ENCODE assay signal across 10 mouse cellular contexts in genomic region chr4:138343341-138343837, GRCm38 (mm10). TPM values are rescaled to one million over a fixed set of nuclear protein-coding genes. Genes with fewer than 3 reads are reported as not detected.
DNase-seq lines count a peak whose midpoint lies in the region; ATAC-seq and TF ChIP-seq lines count a peak whose summit lies in the region.
"Had no signal": no experiment of that assay in that cellular context is flagged by ENCODE, and none has a peak within 500 bp of the region (broad histone marks: within the 10 kb centered on the region; RNA-seq: fewer than 3 reads in every experiment).

No protein-coding gene starts in this region.

- H3K27ac ChIP-seq in hindbrain, postnatal 0 days, result peak overlapping the region; percentile 16; the same call in 1 of the 2 replicates
- H3K27ac ChIP-seq in hindbrain, embryonic 10.5 days, result no peak overlapping the region
- H3K27ac ChIP-seq: midbrain, embryonic 13.5 days had no signal

- DNase-seq in hindbrain, postnatal 0 days (ENCODE audit: low spot score), result peak; percentile 39
- DNase-seq in hindbrain, embryonic 10.5 days (ENCODE audit: low spot score), result no peak
- DNase-seq in cerebellum, adult 18-20 months, result peak; percentile 64 to 66
- DNase-seq in kidney, adult 8-10 months, result peak; percentile 49 to 61
- DNase-seq in retina, embryonic 14.5 days (ENCODE audit: low spot score), result peak; percentile 49
- no peak for DNase-seq in lung, adult 18-20 months
- DNase-seq in layer of hippocampus, adult 9-10 months (ENCODE audit: low spot score), result no peak
- no peak for DNase-seq in right cerebral cortex, postnatal 14 days
- DNase-seq: forebrain, postnatal 0 days had no signal

- no peak overlapping the region for H3K4me3 ChIP-seq in hindbrain, postnatal 0 days (ENCODE audit: low read length)
- no peak overlapping the region for H3K4me3 ChIP-seq in hindbrain, embryonic 10.5 days
- H3K4me3 ChIP-seq: midbrain, embryonic 13.5 days had no signal

- H3K4me1 ChIP-seq in hindbrain, postnatal 0 days (ENCODE audit: insufficient read depth, low read length), result no peaks in the 10 kb centered on the region
- peaks cover 6% of the 10 kb centered on the region; the same call in 1 of the 2 replicates for H3K4me1 ChIP-seq in hindbrain, embryonic 10.5 days (replicated peaks)
- H3K4me1 ChIP-seq: midbrain, embryonic 13.5 days had no signal

- no peak for ATAC-seq in hindbrain, postnatal 0 days
- ATAC-seq: forebrain, postnatal 0 days; midbrain, embryonic 13.5 days had no signal

- no peaks in the 10 kb centered on the region for H3K27me3 ChIP-seq in hindbrain, postnatal 0 days (ENCODE audit: insufficient read depth, low read length)
- H3K27me3 ChIP-seq in hindbrain, embryonic 10.5 days (ENCODE audit: insufficient read depth, poor library complexity, severe bottlenecking), result peaks cover 4% of the 10 kb centered on the region; the same call in 1 of the 2 replicates
- H3K27me3 ChIP-seq: midbrain, embryonic 13.5 days had no signal

- no peak overlapping the region for H3K4me2 ChIP-seq in hindbrain, postnatal 0 days (ENCODE audit: low read depth, low read length)
- H3K4me2 ChIP-seq: midbrain, embryonic 13.5 days had no signal

- no peak overlapping the region for H3K9ac ChIP-seq in hindbrain, postnatal 0 days (replicated peaks; ENCODE audit: low read length)
- H3K9ac ChIP-seq: forebrain, postnatal 0 days; midbrain, embryonic 13.5 days had no signal

- 50% methylated on average over 10 of the region's 10 CpGs for WGBS in hindbrain, postnatal 0 days
- 79% methylated on average over 10 of the region's 10 CpGs for WGBS in hindbrain, embryonic 10.5 days

- no peaks in the 10 kb centered on the region for H3K9me3 ChIP-seq in hindbrain, postnatal 0 days (ENCODE audit: low read length)
- no peaks in the 10 kb centered on the region for H3K9me3 ChIP-seq in hindbrain, embryonic 10.5 days
- H3K9me3 ChIP-seq: midbrain, embryonic 13.5 days had no signal

- no peaks in the 10 kb centered on the region for H3K36me3 ChIP-seq in hindbrain, postnatal 0 days (ENCODE audit: insufficient read depth, low read length)
- no peaks in the 10 kb centered on the region for H3K36me3 ChIP-seq in hindbrain, embryonic 10.5 days
- H3K36me3 ChIP-seq: midbrain, embryonic 13.5 days had no signal

- no peak for TF ChIP-seq CTCF in hindbrain, postnatal 0 days (IDR thresholded peaks at IDR 0.05; ENCODE audit: low read depth)

RNA-seq across cellular contexts. Expression of gene Pink1, which starts 17.3 kb away (rescaled TPM):
- 288 and 303 TPM in 2 replicates for total RNA-seq in hindbrain, postnatal 0 days (2014; rRNA removed)
- polyA plus RNA-seq in hindbrain, postnatal 0 days (2015; fragmentation: Nextera tagmentation; extraction: Ambion mirVana), result 143 and 144 TPM in 2 replicates
- polyA plus RNA-seq in hindbrain, embryonic 10.5 days (2016; fragmentation: Nextera tagmentation; extraction: Ambion mirVana), result 35.0 and 52.2 TPM in 2 replicates

RNA-seq across cellular contexts. Expression of gene Cda, which starts 24.4 kb away (rescaled TPM):
- total RNA-seq in hindbrain, postnatal 0 days (2014; rRNA removed), result 9.5 and 20.5 TPM in 2 replicates
- 12.1 and 15.1 TPM in 2 replicates for polyA plus RNA-seq in hindbrain, postnatal 0 days (2015; fragmentation: Nextera tagmentation; extraction: Ambion mirVana)
- 2.2 and 4.1 TPM in 2 replicates for polyA plus RNA-seq in hindbrain, embryonic 10.5 days (2016; fragmentation: Nextera tagmentation; extraction: Ambion mirVana)

RNA-seq across cellular contexts. Expression of gene Ddost, which starts 38.9 kb away (rescaled TPM):
- total RNA-seq in hindbrain, postnatal 0 days (2014; rRNA removed), result 232 and 241 TPM in 2 replicates
- polyA plus RNA-seq in hindbrain, postnatal 0 days (2015; fragmentation: Nextera tagmentation; extraction: Ambion mirVana), result 216 and 218 TPM in 2 replicates
- 274 and 292 TPM in 2 replicates for polyA plus RNA-seq in hindbrain, embryonic 10.5 days (2016; fragmentation: Nextera tagmentation; extraction: Ambion mirVana)

RNA-seq across cellular contexts. Expression of gene Fam43b, which starts 52.9 kb away (rescaled TPM):
- total RNA-seq in hindbrain, postnatal 0 days (2014; rRNA removed), result 16.6 and 23.8 TPM in 2 replicates
- 17.9 and 18.6 TPM in 2 replicates for polyA plus RNA-seq in hindbrain, postnatal 0 days (2015; fragmentation: Nextera tagmentation; extraction: Ambion mirVana)
- not detected in 2 replicates for polyA plus RNA-seq in hindbrain, embryonic 10.5 days (2016; fragmentation: Nextera tagmentation; extraction: Ambion mirVana)

Comparison
In these comparisons a context has a peak if more than half of its experiments do, and no peak if none do; other contexts are left out.
1. DNase-seq: peak in hindbrain, postnatal 0 days (single experiment), cerebellum, adult 18-20 months (2 of 2), kidney, adult 8-10 months (2 of 2) and retina, embryonic 14.5 days (single experiment); none in hindbrain, embryonic 10.5 days (single experiment), lung, adult 18-20 months (0 of 2), layer of hippocampus, adult 9-10 months (single experiment) and right cerebral cortex, postnatal 14 days (single experiment).